Mouse (Mus musculus) neural tube, embryonic 15.5 days (tissue): ENCODE measurements around the gene Wtap. TPM values are rescaled to one million over a fixed set of nuclear protein-coding genes. Genes with fewer than 3 reads are reported as not detected.
"Not testable (repeated sequence)": the region's sequence is repeated elsewhere in the genome, so short reads cannot be mapped to it uniquely, and the experiment has no call there.

Experiments used
- ATAC-seq: fragments of 200-750 bp; cut with Nextera tagmentation; 2 replicates; pipeline ENCODE4 v1.8.0; 2017; ENCODE audit warnings: mild to moderate bottlenecking, moderate TSS enrichment, moderate library complexity; ENCODE audit not compliant: low FRiP score
- H3K27ac ChIP-seq: fragments of 300-500 bp; sonication (generic); replicated peaks from 2 replicates; pipeline ENCODE4 v1.5.1; 2015; ENCODE audit warnings: mild to moderate bottlenecking, inconsistent platforms
- H3K27me3 ChIP-seq: fragments of 300-500 bp; sonication (generic); replicated peaks from 2 replicates; pipeline ENCODE4 v1.6.1; 2015; ENCODE audit warnings: inconsistent platforms
- H3K36me3 ChIP-seq: fragments of 300-500 bp; sonication (generic); 2 replicates; pipeline ENCODE4 v1.6.1; 2015; ENCODE audit warnings: inconsistent platforms
- H3K4me1 ChIP-seq: fragments of 300-500 bp; sonication (generic); 2 replicates; pipeline ENCODE4 v1.6.1; 2015; ENCODE audit warnings: inconsistent platforms
- H3K4me2 ChIP-seq: fragments of 300-500 bp; sonication (generic); 2 replicates; pipeline ENCODE4 v1.6.1; 2015; ENCODE audit warnings: inconsistent platforms, mild to moderate bottlenecking, moderate library complexity
- H3K4me3 ChIP-seq: fragments of 300-500 bp; sonication (generic); replicated peaks from 2 replicates; pipeline ENCODE4 v1.5.1; 2015; ENCODE audit warnings: mild to moderate bottlenecking, inconsistent platforms
- H3K9ac ChIP-seq: fragments of 300-500 bp; sonication (generic); replicated peaks from 2 replicates; pipeline ENCODE4 v1.6.1; 2015; ENCODE audit warnings: mild to moderate bottlenecking, inconsistent platforms
- H3K9me3 ChIP-seq: fragments of 300-500 bp; sonication (generic); replicated peaks from 2 replicates; pipeline ENCODE4 v1.6.1; 2016; ENCODE audit warnings: inconsistent platforms
- WGBS: fragments of 180-500 bp; shearing (Covaris S2); methylation state at CpG from one replicate; pipeline ENCODE4 v1.1.7; 2015; ENCODE audit warnings: mixed read lengths; 5-methylcytosine and 5-hydroxymethylcytosine counted together
- polyA plus RNA-seq: library from polyadenylated mRNA; unstranded; fragments of >200 nt; fragmentation: Nextera tagmentation; extraction: Ambion mirVana; gene quantifications from 2 replicates; pipeline ENCODE4 v1.2.1, GENCODE M21; 2015

Gene Wtap
- polyA plus RNA-seq, 1 experiment from 2014 or later = 113 TPM

- WGBS = 27% methylated on average over 3 of the region's 3 CpGs
- Histone ChIP-seq H3K27me3 (no peaks in the 10 kb centered on the region), H3K9me3 (no peaks in the 10 kb centered on the region)
These were observed 2.4 kb upstream of the Wtap start for GRCm38 (mm10) chr17:12996345-12996744.

GRCm38 (mm10) chr17:12992470-12992991 lies 1.4 kb downstream of the Wtap start:
- H3K9me3 ChIP-seq = no peaks in the 10 kb centered on the region
- peaks cover 21% of the 10 kb centered on the region for H3K4me1 ChIP-seq
- peak overlapping the region; percentile 100 for H3K9ac ChIP-seq
- H3K36me3 ChIP-seq = no peaks in the 10 kb centered on the region
- peak; percentile 83 for ATAC-seq
- under 1% methylated on average over 50 of the region's 51 CpGs for WGBS
- H3K27me3 ChIP-seq = no peaks in the 10 kb centered on the region
- H3K4me2 ChIP-seq = peak overlapping the region; percentile 85
- peak overlapping the region; percentile 100 for H3K4me3 ChIP-seq
- peak overlapping the region; percentile 100 for H3K27ac ChIP-seq

More at GRCm38 (mm10) chr17:12996345-12996744, 2.4 kb upstream of the Wtap start:
- H3K4me1 ChIP-seq = no peaks in the 10 kb centered on the region; the same call in 1 of the 2 replicates
- H3K9ac ChIP-seq = no peak overlapping the region
- H3K27ac ChIP-seq = no peak overlapping the region
- no peak for ATAC-seq
- no peak overlapping the region for H3K4me3 ChIP-seq
- no peaks in the 10 kb centered on the region for H3K36me3 ChIP-seq
- no peak overlapping the region for H3K4me2 ChIP-seq

- peak overlapping the region; percentile 100 for H3K27ac ChIP-seq
- peak overlapping the region; percentile 100 for H3K4me3 ChIP-seq
- WGBS = under 1% methylated on average over 52 of the region's 84 CpGs
- no peaks in the 10 kb centered on the region for H3K9me3 ChIP-seq
- H3K9ac ChIP-seq = peak overlapping the region; percentile 100
- H3K36me3 ChIP-seq = no peaks in the 10 kb centered on the region
- H3K27me3 ChIP-seq = no peaks in the 10 kb centered on the region
- H3K4me1 ChIP-seq = peaks cover 21% of the 10 kb centered on the region
- H3K4me2 ChIP-seq = peak overlapping the region; percentile 85
- ATAC-seq = peak; percentile 91
These were observed 2.2 kb downstream of the Wtap start for GRCm38 (mm10) chr17:12991635-12992358.

- Histone ChIP-seq H3K27me3 (no peaks in the 10 kb centered on the region), H3K27ac (peak overlapping the region; percentile 100), H3K4me2 (peak overlapping the region; percentile 85), H3K9me3 (no peaks in the 10 kb centered on the region), H3K36me3 (no peaks in the 10 kb centered on the region), H3K9ac (peak overlapping the region; percentile 100), H3K4me3 (peak overlapping the region; percentile 100), H3K4me1 (peaks cover 21% of the 10 kb centered on the region)
- 1% methylated on average over 12 of the region's 12 CpGs for WGBS
- ATAC-seq = no peak
These were observed 2.8 kb downstream of the Wtap start for GRCm38 (mm10) chr17:12991194-12991634.

- 55% methylated on average over 8 of the region's 8 CpGs for WGBS
- Histone ChIP-seq H3K27ac (peak overlapping the region; percentile 100; the same call in 1 of the 2 replicates), H3K9ac (peak overlapping the region; percentile 100), H3K4me2 (peak overlapping the region; percentile 85), H3K27me3 (no peaks in the 10 kb centered on the region), H3K9me3 (no peaks in the 10 kb centered on the region), H3K4me3 (peak overlapping the region; percentile 100), H3K4me1 (peaks cover 21% of the 10 kb centered on the region), H3K36me3 (no peaks in the 10 kb centered on the region)
- no peak for ATAC-seq
These were observed 3.3 kb downstream of the Wtap start for GRCm38 (mm10) chr17:12990567-12991145.

GRCm38 (mm10) chr17:12988096-12988495 lies 5.9 kb downstream of the Wtap start:
- H3K4me3 ChIP-seq, H3K27ac ChIP-seq, H3K9me3 ChIP-seq, ATAC-seq, H3K27me3 ChIP-seq, H3K9ac ChIP-seq, H3K4me2 ChIP-seq: not testable (repeated sequence)
- Histone ChIP-seq H3K4me1 (peaks cover 21% of the 10 kb centered on the region), H3K36me3 (peaks cover 14% of the 10 kb centered on the region; the same call in 1 of the 2 replicates)
- WGBS = 95% methylated on average over 8 of the region's 8 CpGs

- no peak overlapping the region for H3K4me2 ChIP-seq
- H3K9ac ChIP-seq = no peak overlapping the region
- no peak overlapping the region for H3K4me3 ChIP-seq
- no peaks in the 10 kb centered on the region for H3K9me3 ChIP-seq
- WGBS = 88% methylated on average over 2 of the region's 2 CpGs
- H3K36me3 ChIP-seq = peaks cover 37% of the 10 kb centered on the region
- no peaks in the 10 kb centered on the region for H3K27me3 ChIP-seq
- no peak overlapping the region for H3K27ac ChIP-seq
- peaks cover 7% of the 10 kb centered on the region for H3K4me1 ChIP-seq
- ATAC-seq = no peak
These were observed 10.0 kb downstream of the Wtap start for GRCm38 (mm10) chr17:12983988-12984387.

- H3K36me3 ChIP-seq = peaks cover 63% of the 10 kb centered on the region
- H3K27ac ChIP-seq = no peak overlapping the region
- ATAC-seq = no peak
- H3K9ac ChIP-seq = no peak overlapping the region
- no peak overlapping the region for H3K4me2 ChIP-seq
- H3K4me1 ChIP-seq = no peaks in the 10 kb centered on the region
- 100% methylated on average over 1 of the region's 1 CpGs for WGBS
- H3K4me3 ChIP-seq = no peak overlapping the region
- H3K9me3 ChIP-seq = no peaks in the 10 kb centered on the region
- no peaks in the 10 kb centered on the region for H3K27me3 ChIP-seq
These were observed 15.4 kb downstream of the Wtap start for GRCm38 (mm10) chr17:12978546-12978945.

GRCm38 (mm10) chr17:12973851-12974250 lies 20.1 kb downstream of the Wtap start:
- no peak overlapping the region for H3K4me2 ChIP-seq
- H3K36me3 ChIP-seq = peaks cover 55% of the 10 kb centered on the region
- no peaks in the 10 kb centered on the region for H3K27me3 ChIP-seq
- no peaks in the 10 kb centered on the region for H3K4me1 ChIP-seq
- no peak for ATAC-seq
- no peaks in the 10 kb centered on the region for H3K9me3 ChIP-seq
- H3K27ac ChIP-seq = no peak overlapping the region
- 82% methylated on average over 2 of the region's 2 CpGs for WGBS
- H3K4me3 ChIP-seq = no peak overlapping the region
- H3K9ac ChIP-seq = no peak overlapping the region

GRCm38 (mm10) chr17:12967173-12967572 lies 26.8 kb downstream of the Wtap start:
- Histone ChIP-seq H3K36me3 (peaks cover 39% of the 10 kb centered on the region), H3K4me1 (no peaks in the 10 kb centered on the region), H3K27ac (no peak overlapping the region), H3K27me3 (no peaks in the 10 kb centered on the region), H3K9ac (no peak overlapping the region), H3K9me3 (no peaks in the 10 kb centered on the region), H3K4me3 (no peak overlapping the region), H3K4me2 (no peak overlapping the region)
- ATAC-seq = no peak
- 90% methylated on average over 2 of the region's 2 CpGs for WGBS

- Histone ChIP-seq H3K4me3 (no peak overlapping the region), H3K9ac (no peak overlapping the region), H3K27ac (no peak overlapping the region), H3K4me1 (peaks cover 18% of the 10 kb centered on the region), H3K9me3 (no peaks in the 10 kb centered on the region), H3K27me3 (no peaks in the 10 kb centered on the region), H3K4me2 (no peak overlapping the region), H3K36me3 (peaks cover 30% of the 10 kb centered on the region)
- WGBS = 88% methylated on average over 3 of the region's 3 CpGs
- no peak for ATAC-seq
These were observed 30.5 kb downstream of the Wtap start for GRCm38 (mm10) chr17:12963476-12963875.
